In genomic region chr1:145010833-145011232, GRCm38 (mm10) we compare ENCODE assay signal across 29 mouse cellular contexts.
"Had no signal": no experiment of that assay in that cellular context is flagged by ENCODE, and none has a peak within 500 bp of the region (broad histone marks: within the 10 kb centered on the region; RNA-seq: fewer than 3 reads in every experiment).

No protein-coding gene starts in this region.

- H3K4me1 ChIP-seq: limb, embryonic 10.5 days; limb, embryonic 12.5 days; limb, embryonic 13.5 days; limb, embryonic 15.5 days; liver, embryonic 12.5 days; liver, embryonic 13.5 days; liver, embryonic 15.5 days; lung, embryonic 15.5 days; midbrain, embryonic 10.5 days; midbrain, embryonic 12.5 days; midbrain, embryonic 13.5 days; midbrain, embryonic 15.5 days had no signal

- DNase-seq: left cerebral cortex, postnatal 4 days; liver; liver, embryonic 13.5 days; liver, postnatal 0 days; lung, adult 18-20 months; lung, adult 2 months; lung, embryonic 14.5 days; lung, postnatal 10 days; lung, postnatal 14 days; lung, postnatal 36 days; lung, postnatal 4 days; midbrain, embryonic 14.5 days had no signal

- H3K27ac ChIP-seq: limb, embryonic 10.5 days; limb, embryonic 12.5 days; limb, embryonic 13.5 days; limb, embryonic 15.5 days; liver, embryonic 12.5 days; liver, embryonic 13.5 days; liver, embryonic 14.5 days; liver, embryonic 15.5 days; lung, embryonic 15.5 days; macrophage; midbrain, embryonic 10.5 days; midbrain, embryonic 12.5 days; midbrain, embryonic 13.5 days; midbrain, embryonic 15.5 days had no signal

- H3K4me3 ChIP-seq: limb, embryonic 10.5 days; limb, embryonic 12.5 days; limb, embryonic 13.5 days; limb, embryonic 15.5 days; liver, embryonic 12.5 days; liver, embryonic 13.5 days; liver, embryonic 15.5 days; lung, embryonic 15.5 days; megakaryocyte, embryonic 14.5 days; midbrain, embryonic 10.5 days; midbrain, embryonic 12.5 days; midbrain, embryonic 13.5 days; midbrain, embryonic 15.5 days; myocyte had no signal

- H3K36me3 ChIP-seq: limb, embryonic 10.5 days; limb, embryonic 12.5 days; limb, embryonic 13.5 days; limb, embryonic 15.5 days; liver, embryonic 12.5 days; liver, embryonic 13.5 days; liver, embryonic 15.5 days; lung, embryonic 15.5 days; midbrain, embryonic 10.5 days; midbrain, embryonic 12.5 days; midbrain, embryonic 13.5 days; midbrain, embryonic 15.5 days had no signal

- H3K9me3 ChIP-seq: limb, embryonic 10.5 days; limb, embryonic 12.5 days; limb, embryonic 13.5 days; limb, embryonic 15.5 days; liver, embryonic 12.5 days; liver, embryonic 13.5 days; liver, embryonic 15.5 days; lung, embryonic 15.5 days; megakaryocyte, embryonic 14.5 days; midbrain, embryonic 10.5 days; midbrain, embryonic 12.5 days; midbrain, embryonic 13.5 days; midbrain, embryonic 15.5 days had no signal

- ATAC-seq: liver, embryonic 12.5 days; liver, postnatal 0 days; lung, postnatal 0 days; midbrain, embryonic 13.5 days; midbrain, embryonic 15.5 days; midbrain, embryonic 16.5 days had no signal

- H3K9ac ChIP-seq: limb, embryonic 12.5 days; limb, embryonic 13.5 days; limb, embryonic 15.5 days; liver, embryonic 12.5 days; liver, embryonic 13.5 days; liver, embryonic 14.5 days; liver, embryonic 15.5 days; liver, postnatal 0 days; lung, embryonic 14.5 days; lung, embryonic 15.5 days; midbrain, embryonic 12.5 days; midbrain, embryonic 13.5 days; midbrain, embryonic 15.5 days had no signal

- H3K27me3 ChIP-seq: limb, embryonic 12.5 days; limb, embryonic 13.5 days; limb, embryonic 15.5 days; liver, embryonic 12.5 days; liver, embryonic 13.5 days; liver, embryonic 15.5 days; lung, embryonic 15.5 days; megakaryocyte, embryonic 14.5 days; midbrain, embryonic 12.5 days; midbrain, embryonic 13.5 days; midbrain, embryonic 15.5 days had no signal
